Mouse (Mus musculus): Measurements from ENCODE around the gene Sh3pxd2b.

Sh3pxd2b gene

GRCm38 (mm10) chr11:32374027-32374589 is 26.5 kb downstream of the Sh3pxd2b start:
- no peak for DNase-seq

- no peak for DNase-seq
Observed at GRCm38 (mm10) chr11:32375104-32375535, 27.5 kb downstream of the Sh3pxd2b start.

GRCm38 (mm10) chr11:32376086-32376485 is 28.5 kb downstream of the Sh3pxd2b start:
- DNase-seq = no peak

- no peak for DNase-seq
Observed at GRCm38 (mm10) chr11:32379910-32380309, 32.3 kb downstream of the Sh3pxd2b start.

GRCm38 (mm10) chr11:32383341-32384134 is 35.9 kb downstream of the Sh3pxd2b start:
- no peak for DNase-seq

GRCm38 (mm10) chr11:32384135-32384801 is 36.6 kb downstream of the Sh3pxd2b start:
- DNase-seq = no peak

- DNase-seq = no peak
Observed at GRCm38 (mm10) chr11:32386043-32386442, 38.4 kb downstream of the Sh3pxd2b start.

GRCm38 (mm10) chr11:32388064-32388463 is 40.4 kb downstream of the Sh3pxd2b start:
- no peak for DNase-seq

GRCm38 (mm10) chr11:32393095-32393494 is 45.5 kb downstream of the Sh3pxd2b start:
- DNase-seq = no peak

GRCm38 (mm10) chr11:32395791-32396190 is 48.2 kb downstream of the Sh3pxd2b start:
- no peak for DNase-seq

- DNase-seq = no peak
Observed at GRCm38 (mm10) chr11:32398446-32398845, 50.8 kb downstream of the Sh3pxd2b start.

- DNase-seq = no peak
Observed at GRCm38 (mm10) chr11:32399261-32399660, 51.6 kb downstream of the Sh3pxd2b start.

- DNase-seq = no peak
Observed at GRCm38 (mm10) chr11:32402712-32403111, 55.1 kb downstream of the Sh3pxd2b start.

- no peak for DNase-seq
Observed at GRCm38 (mm10) chr11:32404708-32405107, 57.1 kb downstream of the Sh3pxd2b start.

GRCm38 (mm10) chr11:32407863-32408262 is 60.2 kb downstream of the Sh3pxd2b start:
- no peak for DNase-seq

GRCm38 (mm10) chr11:32409052-32409451 is 61.4 kb downstream of the Sh3pxd2b start:
- no peak for DNase-seq

- DNase-seq = no peak
Observed at GRCm38 (mm10) chr11:32409823-32410562, 62.4 kb downstream of the Sh3pxd2b start.

GRCm38 (mm10) chr11:32420001-32420400 is 72.4 kb downstream of the Sh3pxd2b start:
- DNase-seq = no peak

- peak; percentile 28 for DNase-seq
Observed at GRCm38 (mm10) chr11:32423311-32423710, 75.7 kb downstream of the Sh3pxd2b start.

GRCm38 (mm10) chr11:32424600-32424999 is 77.0 kb downstream of the Sh3pxd2b start:
- DNase-seq = no peak

GRCm38 (mm10) chr11:32425043-32425658 is 77.5 kb downstream of the Sh3pxd2b start:
- DNase-seq = no peak

GRCm38 (mm10) chr11:32427537-32427936 is 79.9 kb downstream of the Sh3pxd2b start:
- DNase-seq = no peak

All from cerebellum, adult 8-10 months (tissue).